Mouse (Mus musculus): ENCODE results near the gene Cygb.
A peak's percentile ranks its signal among the peaks of the same experiment; 100 is the strongest.

Cygb gene

GRCm38 (mm10) chr11:116656348-116657191 is 2.5 kb upstream of the Cygb start:
- no peak for DNase-seq (ENCODE audit: low spot score in 2 of 2)

- peak in 1 of 2 experiments; percentile 51 for DNase-seq (ENCODE audit: low spot score in 2 of 2)
Measured at GRCm38 (mm10) chr11:116653709-116654221, 348 bp downstream of the Cygb start.

- no peak for DNase-seq (ENCODE audit: low spot score in 2 of 2)
Measured at GRCm38 (mm10) chr11:116653234-116653633, 879 bp downstream of the Cygb start, which contains the start of gene Prcd. Prcd (plus strand) TSS chr11:116653534.

- no peak for DNase-seq (ENCODE audit: low spot score in 2 of 2)
Measured at GRCm38 (mm10) chr11:116652330-116653098, 1.6 kb downstream of the Cygb start.

GRCm38 (mm10) chr11:116651339-116651738 is 2.8 kb downstream of the Cygb start:
- DNase-seq (ENCODE audit: low spot score in 2 of 2) = no peak

GRCm38 (mm10) chr11:116650811-116651210 is 3.3 kb downstream of the Cygb start:
- no peak for DNase-seq (ENCODE audit: low spot score in 2 of 2)

- no peak for DNase-seq (ENCODE audit: low spot score in 2 of 2)
Measured at GRCm38 (mm10) chr11:116649711-116650337, 4.3 kb downstream of the Cygb start.

- DNase-seq (ENCODE audit: low spot score in 2 of 2) = no peak
Measured at GRCm38 (mm10) chr11:116648976-116649375, 5.1 kb downstream of the Cygb start.

- DNase-seq (ENCODE audit: low spot score in 2 of 2) = no peak
Measured at GRCm38 (mm10) chr11:116648213-116648921, 5.7 kb downstream of the Cygb start.

GRCm38 (mm10) chr11:116647340-116647991 is 6.6 kb downstream of the Cygb start:
- no peak for DNase-seq (ENCODE audit: low spot score in 2 of 2)

GRCm38 (mm10) chr11:116646771-116647170 is 7.3 kb downstream of the Cygb start:
- DNase-seq (ENCODE audit: low spot score in 2 of 2) = no peak

GRCm38 (mm10) chr11:116646136-116646535 is 8.0 kb downstream of the Cygb start:
- DNase-seq (ENCODE audit: low spot score in 2 of 2) = no peak

- DNase-seq (ENCODE audit: low spot score in 2 of 2) = no peak
Measured at GRCm38 (mm10) chr11:116645446-116646110, 8.5 kb downstream of the Cygb start.

GRCm38 (mm10) chr11:116644225-116645112 is 9.6 kb downstream of the Cygb start:
- peak in 1 of 2 experiments; percentile 21 for DNase-seq (ENCODE audit: low spot score in 2 of 2)

- peak in 1 of 2 experiments; percentile 32 for DNase-seq (ENCODE audit: low spot score in 2 of 2)
Measured at GRCm38 (mm10) chr11:116643579-116644224, 10.4 kb downstream of the Cygb start.

GRCm38 (mm10) chr11:116642681-116643578 is 11.2 kb downstream of the Cygb start:
- DNase-seq (ENCODE audit: low spot score in 2 of 2) = peak; percentile 94 to 96

- peak in 1 of 2 experiments; percentile 2 for DNase-seq (ENCODE audit: low spot score in 2 of 2)
Measured at GRCm38 (mm10) chr11:116641731-116642130, 12.4 kb downstream of the Cygb start.

GRCm38 (mm10) chr11:116641168-116641567 is 12.9 kb downstream of the Cygb start:
- peak in 1 of 2 experiments; percentile 63 for DNase-seq (ENCODE audit: low spot score in 2 of 2)

Measured in cerebellum, postnatal 4 days (tissue).